Mouse (Mus musculus) v-Abl transformed pro-B cells (cell line): Measurements from ENCODE around the gene Kansl1.

Source experiments
- in situ Hi-C, 2 experiments: fragments of 400-800 bp; cut with MboI; formaldehyde crosslinking; loops; one replicate each; pipeline ENCODE4 v1.15.1; 2025; ENCODE audit not compliant: unreplicated experiment in 2 of 2

Kansl1 gene

DNA sequence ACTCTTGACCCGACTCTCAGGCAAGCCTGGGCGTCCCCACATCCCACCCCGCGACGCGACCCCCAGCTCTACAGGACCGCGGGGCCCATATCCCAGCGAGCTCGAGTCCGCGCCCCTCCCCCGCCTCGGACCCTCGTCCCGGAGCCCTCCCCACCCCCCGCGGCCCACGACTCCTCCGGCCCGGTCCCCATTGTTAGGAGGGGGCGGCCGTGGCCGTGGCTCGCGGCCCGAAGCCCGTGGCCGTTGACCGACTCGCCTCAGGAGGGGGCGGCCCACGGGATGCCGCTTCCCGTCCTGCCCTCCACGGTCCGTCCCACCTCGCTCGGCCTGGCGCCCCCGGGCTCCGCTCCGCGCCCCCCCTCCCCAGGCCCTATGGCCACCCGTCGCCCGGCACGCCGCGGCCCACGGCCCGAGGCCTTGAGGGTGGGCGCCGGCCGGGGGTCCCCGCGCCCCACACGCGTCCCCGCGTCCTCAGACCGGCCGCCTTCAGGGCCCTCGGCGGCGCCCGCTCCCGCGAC lies at the start of gene Kansl1:
TSS of gene Kansl1 (minus strand) at position 111 of the 518 bp plus-strand sequence.
- in situ Hi-C loops, result loop anchor here in 1 of 2 experiments (10.0 kb wide), 1 partner anchor 656 kb away; the partner anchor contains the start of gene Mettl2

DNA sequence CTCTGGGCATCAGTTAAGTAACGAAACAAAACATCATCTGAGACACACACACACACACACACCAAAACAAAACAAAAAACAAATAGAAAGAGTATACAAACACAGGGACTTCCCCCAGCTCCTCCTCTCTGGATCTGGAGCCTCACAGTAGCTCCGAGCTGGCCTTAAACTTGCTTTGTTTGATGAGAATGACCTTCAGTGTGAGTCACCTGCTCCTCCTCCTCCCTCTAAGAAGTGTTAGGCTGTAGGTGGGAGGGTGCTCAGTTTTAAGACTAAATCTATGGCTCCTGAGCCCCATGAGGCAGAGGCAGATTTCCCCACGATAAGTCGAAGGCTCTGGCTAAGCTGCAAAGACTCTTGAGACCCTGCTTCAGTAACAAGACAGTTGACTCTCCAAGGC lies 43.8 kb upstream of the Kansl1 start:
- in situ Hi-C loops, result loop anchor here (5.0 to 25.0 kb wide), 3 partner anchors 75 to 475 kb away; no protein-coding TSS in a partner anchor

DNA sequence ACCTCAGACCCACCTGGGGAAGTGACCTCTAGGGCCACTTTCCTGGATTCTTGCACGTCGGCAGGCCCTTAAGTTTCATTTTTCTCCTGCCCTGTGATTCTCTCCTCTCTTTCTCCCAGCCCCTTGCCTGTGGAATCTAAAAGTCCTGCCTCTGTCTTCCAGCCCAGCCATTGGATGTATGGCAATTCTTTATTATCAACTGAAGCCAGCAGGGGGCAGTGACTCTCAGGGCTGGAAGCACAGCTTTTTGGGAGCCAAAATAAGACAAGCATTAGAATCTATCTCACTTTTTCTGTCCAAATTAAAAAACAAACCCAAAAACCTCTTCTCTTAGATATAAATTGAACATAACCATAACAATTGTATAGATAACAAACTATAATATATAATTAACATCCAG lies 41.9 kb upstream of the Kansl1 start:
- in situ Hi-C loops, result loop anchor here (5.0 to 25.0 kb wide), 3 partner anchors 77 to 477 kb away; no protein-coding TSS in a partner anchor

DNA sequence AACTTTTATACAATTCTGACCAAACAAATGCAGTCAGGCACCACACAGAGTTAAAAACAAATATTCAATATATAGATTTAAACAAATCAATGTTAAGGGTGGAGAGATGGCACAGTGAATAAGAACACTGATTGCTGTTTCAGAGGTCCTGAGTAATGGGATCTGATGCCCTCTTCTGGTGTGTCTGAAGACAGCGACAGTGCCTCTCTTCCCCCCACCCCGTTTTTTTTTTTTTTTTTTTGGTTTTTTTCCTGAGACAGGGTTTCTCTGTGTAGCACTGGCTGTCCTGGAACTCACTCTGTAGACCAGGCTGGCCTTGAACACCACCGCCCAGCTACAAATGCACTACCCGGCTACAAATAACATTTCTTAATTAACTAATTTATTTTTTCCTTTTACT lies 39.8 kb upstream of the Kansl1 start:
- in situ Hi-C loops, result loop anchor here (10.0 to 25.0 kb wide), 2 partner anchors 479 to 616 kb away; partner anchors contain the start of gene Mettl2 (in 2 of the 2)

DNA sequence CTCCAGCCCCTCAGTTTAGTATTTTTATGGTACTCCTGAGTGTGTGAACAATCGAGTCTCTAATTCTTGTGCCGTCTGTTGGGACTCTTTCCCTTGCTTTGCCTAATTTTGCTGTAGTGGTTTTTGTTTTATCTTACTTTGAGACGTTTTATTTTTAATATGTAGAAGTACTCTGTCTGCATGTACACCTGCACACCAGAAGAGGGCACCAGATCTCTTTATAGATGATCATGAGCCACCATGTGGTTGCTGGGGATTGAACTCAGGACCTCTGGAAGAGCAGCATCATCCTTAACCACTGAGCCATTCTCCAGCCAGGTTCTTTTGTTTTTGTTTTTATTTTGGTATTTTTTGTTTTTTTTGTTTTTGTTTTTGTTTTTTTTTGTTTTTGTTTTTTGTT lies 19.6 kb upstream of the Kansl1 start:
- in situ Hi-C loops, result loop anchor here in 1 of 2 experiments (25.0 kb wide), 1 partner anchor 1424 kb away; no protein-coding TSS in a partner anchor

DNA sequence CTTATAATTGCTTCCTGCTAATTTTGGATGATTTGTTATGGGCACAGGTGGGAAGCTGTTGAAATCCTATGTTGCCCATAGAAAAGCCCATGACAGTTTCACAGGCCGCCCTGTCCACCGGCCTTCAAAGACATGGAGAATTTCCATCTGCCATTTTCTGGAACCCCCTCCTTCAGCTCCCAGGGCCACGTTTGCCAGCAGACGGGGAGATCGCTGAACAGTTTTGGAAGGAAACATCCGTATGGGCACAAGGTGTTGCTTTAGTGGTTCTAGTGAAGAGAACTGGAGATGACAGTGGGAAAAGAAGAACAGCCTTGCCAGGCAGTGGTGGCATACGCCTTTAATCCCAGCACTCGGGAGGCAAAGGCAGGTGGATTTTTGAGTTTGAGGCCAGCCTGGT lies 13.3 kb upstream of the Kansl1 start:
- in situ Hi-C loops, result loop anchor here in 1 of 2 experiments (25.0 kb wide), 1 partner anchor 1430 kb away; no protein-coding TSS in a partner anchor

DNA sequence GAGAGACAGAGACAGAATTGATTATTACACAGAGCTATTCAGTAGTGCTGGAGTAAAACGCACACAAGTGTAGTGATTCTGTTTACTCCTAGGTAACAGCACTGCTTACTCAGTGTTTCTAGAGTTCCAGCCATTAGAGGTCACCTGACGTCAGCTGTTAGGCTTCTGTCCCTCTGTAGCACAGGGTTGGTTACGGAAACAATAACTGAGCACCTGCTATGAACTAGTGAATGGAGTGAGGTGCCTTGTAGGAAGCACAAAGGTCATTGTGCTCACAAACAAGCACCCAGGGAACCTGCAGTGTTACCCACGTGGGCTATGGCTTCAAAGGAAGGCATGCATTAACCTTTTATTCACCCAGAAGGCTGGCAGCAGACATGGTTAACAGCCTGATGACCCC lies 10.8 kb upstream of the Kansl1 start:
- in situ Hi-C loops, result loop anchor here in 1 of 2 experiments (25.0 kb wide), 1 partner anchor 1433 kb away; no protein-coding TSS in a partner anchor

DNA sequence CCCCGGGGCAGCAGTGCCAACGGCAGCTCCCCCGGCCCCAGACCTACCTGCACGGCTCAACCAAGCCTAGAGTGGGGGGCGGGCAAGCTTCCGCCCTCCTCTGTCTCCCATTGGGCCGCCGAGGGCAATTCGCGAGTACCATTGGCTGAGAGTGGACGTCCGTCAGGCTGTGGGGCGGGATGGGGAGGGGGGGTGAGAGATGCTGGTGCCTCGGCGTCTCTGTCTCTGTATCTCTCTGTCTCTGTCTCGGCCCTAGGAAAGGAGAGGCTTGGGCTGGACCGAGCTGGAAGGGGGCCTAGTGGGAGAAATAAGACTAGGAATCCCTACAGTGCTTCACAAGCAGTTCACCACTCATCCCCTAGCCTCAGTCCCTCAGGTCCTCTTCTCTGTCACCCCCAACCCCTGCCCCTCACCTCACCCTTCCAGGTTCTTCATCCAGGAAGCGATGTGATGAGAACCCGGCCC lies 742 bp upstream of the Kansl1 start:
- in situ Hi-C loops, result loop anchor here in 1 of 2 experiments (10.0 kb wide), 1 partner anchor 655 kb away; the partner anchor contains the start of gene Mettl2

DNA sequence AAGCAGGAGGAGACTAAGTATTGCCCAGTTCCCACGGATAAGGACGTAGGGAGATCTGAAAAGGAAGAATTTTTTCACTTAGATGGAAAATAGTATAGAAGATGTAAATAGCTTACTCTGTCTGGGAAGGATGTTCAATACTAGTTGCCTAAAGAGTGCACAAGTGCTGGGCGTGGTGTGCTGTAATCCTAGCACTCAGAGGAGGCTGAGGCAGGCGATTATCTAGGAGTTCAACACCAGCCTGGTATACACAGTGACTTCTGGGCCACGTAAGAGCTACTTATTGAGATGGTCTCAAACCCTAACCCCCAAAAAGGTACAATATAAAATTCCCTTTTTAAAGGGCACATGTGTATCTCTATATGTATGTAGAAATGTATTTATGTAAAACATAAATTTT lies 963 bp downstream of the Kansl1 start:
- in situ Hi-C loops, result loop anchor here in 1 of 2 experiments (10.0 kb wide), 1 partner anchor 657 kb away; the partner anchor contains the start of gene Mettl2

DNA sequence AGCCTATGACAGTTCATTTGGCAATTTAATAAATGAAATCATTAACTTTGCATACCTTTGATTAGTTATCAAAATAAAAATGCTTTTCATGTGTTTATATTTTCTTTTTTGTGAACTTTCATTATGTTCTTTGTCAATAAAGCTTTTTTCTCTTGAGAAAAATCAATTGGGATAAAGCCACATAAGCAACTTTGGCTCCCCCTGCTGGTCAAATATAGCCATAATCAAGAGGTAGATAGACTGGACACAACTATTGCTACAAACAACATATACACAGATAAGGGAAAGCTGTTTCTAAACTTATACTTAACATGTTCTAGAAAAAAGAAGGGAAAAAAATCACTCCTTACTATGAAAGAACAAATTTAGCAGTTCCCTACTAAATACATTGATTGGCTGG lies 7.1 kb downstream of the Kansl1 start:
- in situ Hi-C loops, result loop anchor here (5.0 to 10.0 kb wide), 2 partner anchors 144 to 663 kb away; partner anchors contain the start of gene Mettl2 (in 1 of the 2)

DNA sequence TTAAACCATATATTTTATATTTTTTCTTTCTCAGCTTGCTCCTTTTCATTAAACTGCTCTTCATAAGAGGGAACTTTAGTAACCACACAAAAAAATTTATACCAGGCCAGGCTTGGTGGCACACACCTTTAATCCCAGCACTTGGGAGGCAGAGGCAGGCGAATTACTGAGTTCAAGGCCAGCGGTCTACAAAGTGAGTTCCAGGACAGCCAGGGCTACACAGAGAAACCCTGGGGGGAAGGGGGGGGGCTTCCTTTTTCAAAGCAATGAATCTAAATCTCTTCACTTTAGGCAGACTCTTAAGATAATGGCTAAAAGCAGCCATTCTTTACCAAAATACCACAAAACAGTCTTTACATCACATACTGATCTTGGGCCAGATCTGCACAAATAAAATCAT lies 9.0 kb downstream of the Kansl1 start:
- in situ Hi-C loops, result loop anchor here (5.0 to 10.0 kb wide), 5 partner anchors 77 to 665 kb away; partner anchors contain the start of gene Mettl2 (in 1 of the 2)

DNA sequence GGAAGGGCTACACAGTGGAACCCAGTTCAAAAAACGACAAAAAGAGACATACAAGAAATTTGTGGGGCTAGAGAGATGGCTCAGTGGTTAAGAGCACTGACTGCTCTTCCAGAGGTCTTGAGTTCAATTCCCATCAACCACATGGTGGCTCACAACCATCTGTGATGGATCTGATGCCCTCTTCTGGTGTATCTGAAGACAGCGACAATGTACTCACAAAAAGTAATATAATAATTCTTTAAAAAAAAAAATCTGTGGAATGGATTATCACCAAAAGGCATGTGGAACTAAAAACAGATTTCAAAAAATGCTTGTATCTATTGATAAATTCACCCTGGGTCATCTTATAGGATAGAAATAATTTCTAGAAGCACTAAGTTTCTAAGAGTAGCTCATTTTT lies 10.2 kb downstream of the Kansl1 start:
- in situ Hi-C loops, result loop anchor here in 1 of 2 experiments (5.0 to 10.0 kb wide), 3 partner anchors 76 to 146 kb away; no protein-coding TSS in a partner anchor

DNA sequence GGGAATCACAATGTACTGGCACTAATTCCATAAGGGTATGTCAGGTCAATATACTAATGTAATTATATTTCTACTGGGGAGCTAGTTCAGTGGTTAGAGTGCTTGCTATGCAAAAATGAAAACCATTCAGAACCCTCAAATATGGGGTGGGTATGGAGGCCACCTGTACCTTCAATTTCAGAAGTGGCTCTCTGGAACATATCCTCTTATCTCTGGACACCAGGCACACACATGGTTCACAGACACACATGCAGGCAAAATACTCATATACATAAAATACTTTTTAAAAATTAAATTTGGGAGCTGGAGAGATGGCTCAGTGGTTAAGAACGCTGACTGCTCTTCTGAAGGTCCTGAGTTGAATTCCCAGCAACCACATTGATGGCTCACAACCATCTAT lies 16.0 kb downstream of the Kansl1 start:
- in situ Hi-C loops, result loop anchor here in 1 of 2 experiments (10.0 kb wide), 1 partner anchor 108 kb away; no protein-coding TSS in a partner anchor

DNA sequence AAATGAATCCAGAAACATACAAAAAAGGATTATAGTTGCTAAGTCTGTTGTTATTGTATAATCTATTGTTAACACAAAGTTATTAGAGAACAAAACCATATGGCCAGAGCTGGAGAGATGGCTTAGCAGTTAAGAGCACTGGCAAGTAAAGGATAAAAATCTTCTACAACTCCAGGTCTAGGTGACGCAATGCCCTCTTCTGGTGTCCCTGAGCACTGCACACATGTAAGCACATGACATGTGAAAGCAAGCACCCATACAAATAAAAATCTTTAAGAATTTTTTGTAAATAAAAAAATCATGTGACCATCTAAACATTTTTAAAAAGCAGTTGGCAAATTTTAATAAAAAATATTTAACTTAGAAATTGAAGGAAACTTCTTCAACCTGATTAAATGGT lies 17.4 kb downstream of the Kansl1 start:
- in situ Hi-C loops, result loop anchor here in 1 of 2 experiments (10.0 kb wide), 1 partner anchor 106 kb away; no protein-coding TSS in a partner anchor

DNA sequence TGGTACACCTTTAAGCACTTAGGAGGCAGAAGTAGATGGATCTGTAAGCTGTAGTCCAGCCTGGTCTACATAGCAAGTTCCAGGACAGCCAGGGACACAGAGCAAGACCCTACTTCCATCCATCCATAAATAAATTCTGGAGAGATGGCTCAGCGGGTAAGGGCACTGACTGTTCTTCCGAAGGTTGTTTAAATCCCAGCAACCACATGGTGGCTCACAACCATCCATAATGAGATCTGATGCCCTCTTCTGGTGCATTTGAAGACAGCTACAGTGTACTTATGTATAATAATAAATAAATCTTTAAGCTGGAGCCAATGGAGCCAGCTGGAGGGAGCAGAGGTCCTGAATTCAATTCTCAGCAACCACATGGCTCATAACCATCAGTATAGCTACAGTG lies 20.2 kb downstream of the Kansl1 start:
- in situ Hi-C loops, result loop anchor here (5.0 to 10.0 kb wide), 2 partner anchors 66 to 1184 kb away; partner anchors contain the start of gene Map3k14 (in 1 of the 2)

DNA sequence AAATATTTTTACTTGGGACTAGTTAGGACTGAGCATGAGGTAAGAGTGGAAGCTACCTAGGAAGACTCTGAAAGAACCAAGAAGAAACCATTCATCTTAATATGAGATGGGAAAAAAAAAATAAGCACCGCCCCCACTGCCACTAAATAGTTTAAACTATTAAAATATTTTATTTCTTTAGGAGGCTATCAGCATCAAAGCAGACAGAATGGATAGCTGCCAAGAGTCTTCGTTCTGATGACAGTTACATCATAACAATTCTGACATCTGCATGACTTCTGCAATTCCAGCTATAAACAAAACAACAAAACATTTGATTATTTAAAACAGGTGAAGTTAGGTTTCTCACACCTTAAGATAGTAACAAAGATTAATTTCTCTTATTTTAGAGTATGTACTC lies 23.1 kb downstream of the Kansl1 start:
- in situ Hi-C loops, result loop anchor here (5.0 to 10.0 kb wide), 2 partner anchors 63 to 1181 kb away; partner anchors contain the start of gene Map3k14 (in 1 of the 2)

DNA sequence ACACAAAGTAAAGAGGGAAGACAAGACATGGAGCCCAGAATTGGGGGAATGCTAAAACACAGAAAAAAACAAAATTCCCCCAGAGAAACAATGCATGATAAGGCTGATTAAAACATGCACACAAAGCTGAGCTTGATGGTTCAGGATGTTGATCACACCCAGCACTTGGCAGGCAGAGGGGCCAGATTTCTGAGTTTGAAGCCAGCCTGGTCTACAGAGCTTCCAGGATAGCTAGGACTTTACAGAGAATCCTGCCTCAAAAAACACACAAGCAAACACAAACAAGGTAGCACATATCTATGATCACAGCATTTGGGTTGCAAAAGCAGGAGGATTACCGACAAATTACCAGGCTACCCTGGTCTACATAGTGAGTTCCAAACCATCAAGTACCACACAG lies 23.6 kb downstream of the Kansl1 start:
- in situ Hi-C loops, result loop anchor here (5.0 to 10.0 kb wide), 2 partner anchors 63 to 1180 kb away; partner anchors contain the start of gene Map3k14 (in 1 of the 2)

DNA sequence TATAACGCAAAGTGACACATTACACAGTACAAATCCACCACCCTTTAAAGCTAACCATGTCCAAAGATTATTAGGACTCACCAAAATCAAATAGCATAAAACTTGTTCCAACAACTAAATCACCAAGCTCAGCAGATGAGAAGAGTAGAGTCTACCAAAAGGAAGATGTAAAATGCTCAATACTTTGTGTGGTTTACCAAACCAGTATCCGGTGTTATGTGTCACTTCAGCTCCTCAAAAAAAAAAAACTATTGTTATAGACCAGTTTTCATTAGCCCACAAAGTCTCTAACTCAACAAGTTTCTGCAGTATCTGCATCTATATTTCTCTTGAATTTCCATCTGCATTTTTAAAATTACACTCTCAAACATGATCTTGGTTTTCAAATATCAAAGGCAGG lies 25.3 kb downstream of the Kansl1 start:
- in situ Hi-C loops, result loop anchor here in 1 of 2 experiments (10.0 kb wide), 1 partner anchor 1179 kb away; the partner anchor contains the start of gene Map3k14

DNA sequence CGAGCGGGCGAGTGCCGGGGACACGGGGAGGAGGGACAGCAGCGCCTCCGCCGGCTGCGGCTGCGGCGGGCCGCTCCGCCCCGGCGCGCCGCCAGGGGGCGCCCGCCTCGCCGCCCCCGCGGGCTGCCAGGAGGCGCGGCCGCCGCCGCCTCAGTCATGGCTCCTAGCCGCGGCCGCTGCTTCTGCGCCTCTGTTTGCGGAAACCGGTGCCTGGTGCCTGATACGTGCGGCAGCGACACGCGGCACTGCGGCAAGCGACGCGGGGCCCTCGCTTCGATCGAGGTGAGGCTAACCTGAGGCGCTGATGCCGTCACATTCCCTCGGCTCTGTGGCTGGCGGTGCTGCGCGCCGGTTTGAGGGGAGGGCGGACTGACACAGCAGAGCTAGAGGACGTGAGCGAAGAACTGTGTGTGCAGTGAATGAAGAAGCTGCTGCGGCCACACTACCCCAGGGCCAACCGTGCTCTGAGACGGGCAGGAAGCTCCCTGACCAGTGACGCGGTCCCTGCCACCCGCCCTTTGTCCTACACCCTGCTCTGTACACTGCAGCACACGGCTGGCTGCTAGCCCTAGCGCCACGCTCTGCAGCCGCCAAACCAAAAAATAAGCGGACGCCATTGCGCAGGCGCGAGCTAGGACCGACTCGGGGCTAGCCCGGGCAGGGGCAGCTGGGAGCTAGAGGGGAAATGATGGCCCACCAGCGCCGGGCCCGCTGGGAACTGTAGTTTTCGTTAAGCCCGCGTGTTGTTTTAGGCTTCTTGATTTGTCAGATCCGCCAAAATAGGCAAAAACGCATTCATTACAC lies 26.1 kb downstream of the Kansl1 start:
- in situ Hi-C loops, result loop anchor here in 1 of 2 experiments (10.0 kb wide), 1 partner anchor 1178 kb away; the partner anchor contains the start of gene Map3k14
